Mouse (Mus musculus) cerebellum, postnatal 25 days (tissue): ENCODE measurements around the gene Nfya.
"Not testable (repeated sequence)": the region's sequence is repeated elsewhere in the genome, so short reads cannot be mapped to it uniquely, and the experiment has no call there.

Experiments used
- DNase-seq, 2 experiments: peaks; one replicate each; pipeline ENCODE4 v3.0.0; 2021; ENCODE audit warnings: mixed read lengths in 2 of 2

Nfya gene

GRCm38 (mm10) chr17:48389442-48389841 is 20.3 kb downstream of the Nfya start:
- DNase-seq, result no peak

GRCm38 (mm10) chr17:48388666-48389065 is 21.0 kb downstream of the Nfya start:
- no peak for DNase-seq

- DNase-seq, result no peak
Measured at GRCm38 (mm10) chr17:48385786-48386461, 23.8 kb downstream of the Nfya start.

- DNase-seq, result no peak
Measured at GRCm38 (mm10) chr17:48379050-48379449, 30.7 kb downstream of the Nfya start.

GRCm38 (mm10) chr17:48376102-48376501 is 33.6 kb downstream of the Nfya start:
- DNase-seq, result no peak

GRCm38 (mm10) chr17:48372987-48373386 is 36.7 kb downstream of the Nfya start:
- no peak for DNase-seq

- DNase-seq, result no peak
Measured at GRCm38 (mm10) chr17:48371621-48372020, 38.1 kb downstream of the Nfya start.

GRCm38 (mm10) chr17:48366806-48367205 is 42.9 kb downstream of the Nfya start:
- DNase-seq, result no peak

GRCm38 (mm10) chr17:48365511-48366155 is 44.1 kb downstream of the Nfya start:
- DNase-seq, result no peak

GRCm38 (mm10) chr17:48363421-48363965 is 46.2 kb downstream of the Nfya start:
- peak in 1 of 2 experiments; percentile 12 for DNase-seq

- peak; percentile 75 to 87 for DNase-seq
Measured at GRCm38 (mm10) chr17:48362966-48363365, 46.7 kb downstream of the Nfya start.

- peak in 1 of 2 experiments; percentile 16 for DNase-seq
Measured at GRCm38 (mm10) chr17:48362346-48362745, 47.4 kb downstream of the Nfya start.

- DNase-seq, result no peak
Measured at GRCm38 (mm10) chr17:48360462-48360861, 49.2 kb downstream of the Nfya start.

- no peak for DNase-seq
Measured at GRCm38 (mm10) chr17:48359616-48360015, 50.1 kb downstream of the Nfya start, which contains the start of gene Treml1. Treml1 (plus strand) TSS chr17:48359916.

GRCm38 (mm10) chr17:48357892-48358291 is 51.8 kb downstream of the Nfya start:
- no peak for DNase-seq

- DNase-seq, result no peak
Measured at GRCm38 (mm10) chr17:48355822-48356221, 53.9 kb downstream of the Nfya start.

GRCm38 (mm10) chr17:48352976-48353375 is 56.7 kb downstream of the Nfya start:
- DNase-seq, result not testable (repeated sequence)

GRCm38 (mm10) chr17:48350681-48351193 is 59.0 kb downstream of the Nfya start:
- no peak for DNase-seq

GRCm38 (mm10) chr17:48347287-48347686 is 62.4 kb downstream of the Nfya start:
- DNase-seq, result no peak

GRCm38 (mm10) chr17:48346834-48347233 is 62.9 kb downstream of the Nfya start:
- no peak for DNase-seq

GRCm38 (mm10) chr17:48346231-48346630 is 63.5 kb downstream of the Nfya start, which contains the start of gene Trem2:
Trem2 (plus strand) TSS chr17:48346401.
- no peak for DNase-seq

GRCm38 (mm10) chr17:48345824-48346223 is 63.9 kb downstream of the Nfya start:
- DNase-seq, result no peak

GRCm38 (mm10) chr17:48343065-48343464 is 66.6 kb downstream of the Nfya start:
- no peak for DNase-seq

- DNase-seq, result no peak
Measured at GRCm38 (mm10) chr17:48341947-48342346, 67.8 kb downstream of the Nfya start.
